Mouse (Mus musculus): ENCODE data around the gene 4930451I11Rik.

GRCm38 (mm10) chr7:126881040-126881439 is 49.6 kb upstream of the 4930451I11Rik start:
- TF ChIP-seq USF1 (IDR thresholded peaks at IDR 0.05; ENCODE audit: low read depth, low read length) (no peak), POLR2A (IDR thresholded peaks at IDR 0.05; ENCODE audit: control insufficient read depth in 1 of 2, insufficient read depth in 1 of 2, low read depth in 1 of 2, low read length in 2 of 2, poor library complexity in 1 of 2) (no peak), JUND (IDR thresholded peaks at IDR 0.05; ENCODE audit: low read depth, low read length) (no peak), TCF12 (IDR thresholded peaks at IDR 0.05; ENCODE audit: low read depth, low read length) (no peak), TAL1 (IDR thresholded peaks at IDR 0.05; ENCODE audit: low read length) (no peak), MAZ (IDR thresholded peaks at IDR 0.05; ENCODE audit: low read depth, low read length) (no peak), MAFK (IDR thresholded peaks at IDR 0.05; ENCODE audit: borderline replicate concordance, low read depth, low read length) (no peak), CTCF (IDR thresholded peaks at IDR 0.05 in 2 of 3, conservative IDR thresholded peaks at IDR 0.05 in 1 of 3; ENCODE audit: control insufficient read depth in 1 of 3, insufficient read depth in 1 of 3, low read depth in 2 of 3, low read length in 3 of 3, poor library complexity in 1 of 3, severe bottlenecking in 1 of 3) (no peak), ZNF384 (IDR thresholded peaks at IDR 0.05; ENCODE audit: low read depth, low read length) (no peak), EP300 (IDR thresholded peaks at IDR 0.05; ENCODE audit: low read depth in 1 of 2, low read length in 2 of 2) (no peak), TBP (IDR thresholded peaks at IDR 0.05; ENCODE audit: low read depth, low read length) (no peak), ZMIZ1 (IDR thresholded peaks at IDR 0.05; ENCODE audit: low read depth, low read length) (no peak), KAT2A (conservative IDR thresholded peaks at IDR 0.05; ENCODE audit: low read depth, low read length) (no peak), SMC3 (IDR thresholded peaks at IDR 0.05; ENCODE audit: low read depth, low read length) (no peak)

Measured in MEL (cell line).